In the genomic region with DNA sequence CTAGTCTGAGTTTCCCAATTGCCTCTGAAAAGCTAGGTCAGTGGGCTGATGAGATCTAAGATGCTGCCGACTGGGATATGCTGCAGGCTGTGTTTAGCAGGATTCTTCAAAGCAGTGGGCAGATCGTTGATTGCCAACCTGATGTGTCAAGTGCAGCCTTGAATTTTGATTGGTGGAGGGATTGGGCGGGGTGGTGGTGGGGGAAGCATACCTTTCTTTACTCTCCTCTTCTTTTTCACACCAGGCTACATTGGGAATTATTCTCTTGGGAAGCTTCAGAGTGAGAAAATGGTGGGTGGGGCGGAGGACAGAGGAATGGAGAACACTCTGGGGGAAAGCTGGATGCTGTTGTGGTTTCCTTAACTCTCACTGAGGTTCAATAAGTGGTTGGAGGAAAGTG, we compare ENCODE assay signal across 23 mouse cellular contexts. TPM values are rescaled to one million over a fixed set of nuclear protein-coding genes. Genes with fewer than 3 reads are reported as not detected.
DNase-seq lines count a peak whose midpoint lies in the region; ATAC-seq and TF ChIP-seq lines count a peak whose summit lies in the region.
"Had no signal": no experiment of that assay in that cellular context is flagged by ENCODE, and none has a peak within 500 bp of the region (broad histone marks: within the 10 kb centered on the region; RNA-seq: fewer than 3 reads in every experiment).

No protein-coding gene starts in this region.

- no peak overlapping the region for H3K4me3 ChIP-seq in left cerebral cortex, adult 2 months
- H3K4me3 ChIP-seq: embryonic facial prominence, embryonic 10.5 days; forebrain, embryonic 13.5 days; heart, embryonic 10.5 days; hindbrain, embryonic 12.5 days had no signal

- peak; percentile 62 for ATAC-seq in frontal cortex, adult (ENCODE audit: low TSS enrichment)
- ATAC-seq: CD4-positive, CD25-positive, alpha-beta regulatory T cell, adult 4 months; forebrain, embryonic 13.5 days; forebrain, postnatal 0 days; hindbrain, embryonic 16.5 days; inflammation-experienced regulatory T-cells, adult 6 months had no signal

- H3K27ac ChIP-seq in left cerebral cortex, adult 2 months, result no peak overlapping the region
- H3K27ac ChIP-seq: embryonic facial prominence, embryonic 10.5 days; forebrain, embryonic 13.5 days; heart, embryonic 10.5 days; hindbrain, embryonic 12.5 days had no signal

- no peak for DNase-seq in frontal cortex, postnatal 10 days (ENCODE audit: low spot score in 2 of 2)
- peak; percentile 23 to 26 for DNase-seq in left cerebral cortex, postnatal 36 days (ENCODE audit: low spot score in 2 of 2)
- DNase-seq in left cerebral cortex, adult 2 months (ENCODE audit: extremely low spot score in 1 of 2, low spot score in 2 of 2), result no peak
- DNase-seq in right cerebral cortex, postnatal 36 days (ENCODE audit: low spot score in 2 of 2), result peak; percentile 12 to 37
- DNase-seq in right cerebral cortex, postnatal 4 days, result no peak
- DNase-seq in gastrocnemius, adult 18-20 months (ENCODE audit: low spot score), result no peak
- DNase-seq: adrenal gland, postnatal 10 days; B cell, adult 2 months; cerebellum, adult 18-20 months; cerebellum, adult 9-11 months; forebrain, postnatal 0 days; gastrocnemius, postnatal 10 days; heart, adult 18-20 months; heart, postnatal 10 days; heart, postnatal 4 days had no signal

- intact Hi-C loops in left cerebral cortex, postnatal 36 days (cut with DNase I), result no loop called here
- intact Hi-C loops in left cerebral cortex, adult 2 months (cut with DNase I), result no loop called here

- TF ChIP-seq CTCF in left cerebral cortex, adult 2 months (IDR thresholded peaks at IDR 0.05), result no peak

RNA-seq across cellular contexts. Expression of gene Cntn1, which starts 2.9 kb away (rescaled TPM):
- 100 to 1,000 TPM; 289 to 320 TPM for total RNA-seq in left cerebral cortex, postnatal 36 days (2021)
- 100 to 1,000 TPM; 287 to 290 TPM for total RNA-seq in left cerebral cortex, adult 2 months (2021)
- total RNA-seq in gastrocnemius, adult 18-20 months (2021), result under 1 TPM; 0.18 to 0.24 TPM

Comparison
In these comparisons a context has a peak if more than half of its experiments do, and no peak if none do; other contexts are left out.
1. DNase-seq: peak in left cerebral cortex, postnatal 36 days (2 of 2) and right cerebral cortex, postnatal 36 days (2 of 2); none in frontal cortex, postnatal 10 days (0 of 2), left cerebral cortex, adult 2 months (0 of 2), right cerebral cortex, postnatal 4 days (single experiment) and gastrocnemius, adult 18-20 months (single experiment).
2. RNA of gene Cntn1, which starts 2.9 kb away (total RNA-seq): 289 to 320 TPM in left cerebral cortex, postnatal 36 days and 287 to 290 TPM in left cerebral cortex, adult 2 months; 0.18 to 0.24 TPM in gastrocnemius, adult 18-20 months; every median in the first group is over 100 times any median in the second.